ENCODE assay signal across 24 mouse cellular contexts in the genomic region with DNA sequence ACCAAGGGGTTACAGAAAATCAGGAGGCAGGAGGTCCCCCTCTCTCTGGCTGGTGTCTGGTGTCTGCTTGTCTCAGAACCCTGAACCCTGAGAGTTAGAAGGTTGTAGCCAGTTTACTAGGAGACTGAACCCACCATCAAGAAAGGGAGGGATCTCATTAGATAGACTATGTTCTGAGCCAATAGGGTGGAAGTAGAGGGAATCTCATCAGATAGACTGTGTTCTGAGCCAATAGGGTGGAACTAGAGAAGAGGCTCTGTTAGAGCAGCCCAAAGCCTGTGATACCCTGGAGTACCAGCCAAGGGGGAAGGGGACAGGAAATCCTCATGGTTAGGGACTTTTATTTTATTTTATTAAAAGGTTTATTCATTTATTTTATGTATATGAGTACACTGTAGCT. TPM values are rescaled to one million over a fixed set of nuclear protein-coding genes. Genes with fewer than 3 reads are reported as not detected.
DNase-seq lines count a peak whose midpoint lies in the region; ATAC-seq and TF ChIP-seq lines count a peak whose summit lies in the region.
"Had no signal": no experiment of that assay in that cellular context is flagged by ENCODE, and none has a peak within 500 bp of the region (broad histone marks: within the 10 kb centered on the region; RNA-seq: fewer than 3 reads in every experiment).

No protein-coding gene starts in this region.

- ATAC-seq in megakaryocyte-erythroid progenitor cell, adult 5-6 weeks (replicated peaks; ENCODE audit: low FRiP score, low TSS enrichment, poor library complexity, severe bottlenecking) = 0 out of 2 replicates have a peak, but pooled peaks have one; percentile 25
- no peak for ATAC-seq in intestine, embryonic 15.5 days
- ATAC-seq: activated CD4-positive, CD25-positive, alpha-beta regulatory T cell, adult 4 months; CD4-positive, CD25-positive, alpha-beta regulatory T cell, adult 4 months; Patski had no signal

- no peak overlapping the region for H3K9ac ChIP-seq in MEL (ENCODE audit: control insufficient read depth, low read depth, low read length, poor library complexity, severe bottlenecking)
- H3K9ac ChIP-seq in intestine, embryonic 15.5 days = no peak overlapping the region

- no peak overlapping the region for H3K4me3 ChIP-seq in gastrocnemius, adult 2 months
- no peak overlapping the region for H3K4me3 ChIP-seq in MEL (ENCODE audit: control insufficient read depth in 1 of 2, insufficient read depth in 1 of 2, low read depth in 2 of 2, low read length in 2 of 2)
- no peak overlapping the region for H3K4me3 ChIP-seq in intestine, embryonic 15.5 days (replicated peaks)

- H3K36me3 ChIP-seq in MEL (ENCODE audit: control insufficient read depth in 1 of 2, insufficient read depth in 2 of 2, low read length in 2 of 2) = no peaks in the 10 kb centered on the region
- H3K36me3 ChIP-seq in intestine, embryonic 15.5 days = no peaks in the 10 kb centered on the region
- H3K36me3 ChIP-seq: G1E had no signal

- no peak for TF ChIP-seq CTCF in gastrocnemius, adult 2 months (IDR thresholded peaks at IDR 0.05)
- TF ChIP-seq CTCF in MEL (IDR thresholded peaks at IDR 0.05 in 2 of 3, conservative IDR thresholded peaks at IDR 0.05 in 1 of 3; ENCODE audit: control insufficient read depth in 1 of 3, insufficient read depth in 1 of 3, low read depth in 2 of 3, low read length in 3 of 3, poor library complexity in 1 of 3, severe bottlenecking in 1 of 3) = no peak

- H3K79me2 ChIP-seq in MEL (ENCODE audit: control insufficient read depth, insufficient read depth, low read length, poor library complexity) = no peaks in the 10 kb centered on the region

- H3K4me1 ChIP-seq in MEL (ENCODE audit: control insufficient read depth in 1 of 2, insufficient read depth in 2 of 2, low read length in 2 of 2) = peaks cover 7 to 9% of the 10 kb centered on the region in 2 experiments; a peak in 3 of 4 replicates
- H3K4me1 ChIP-seq in intestine, embryonic 15.5 days (replicated peaks) = peaks cover 8% of the 10 kb centered on the region

- no peak overlapping the region for H3K27ac ChIP-seq in gastrocnemius, adult 2 months
- no peak overlapping the region for H3K27ac ChIP-seq in MEL (ENCODE audit: control insufficient read depth, low read depth, low read length)
- no peak overlapping the region for H3K27ac ChIP-seq in intestine, embryonic 15.5 days

- TF ChIP-seq RAD21 in MEL (IDR thresholded peaks at IDR 0.05; ENCODE audit: low read depth, low read length) = no peak

- H3K9me3 ChIP-seq in MEL (replicated peaks; ENCODE audit: insufficient read depth, low read length) = no peaks in the 10 kb centered on the region
- no peaks in the 10 kb centered on the region for H3K9me3 ChIP-seq in intestine, embryonic 15.5 days
- H3K9me3 ChIP-seq: G1E had no signal

- TF ChIP-seq EP300 in MEL (IDR thresholded peaks at IDR 0.05; ENCODE audit: low read depth in 1 of 2, low read length in 2 of 2) = no peak

- H3K4me2 ChIP-seq in intestine, embryonic 15.5 days (replicated peaks) = no peak overlapping the region

- no peaks in the 10 kb centered on the region; a peak in 1 of 4 replicates for H3K27me3 ChIP-seq in MEL (ENCODE audit: control insufficient read depth in 1 of 2, insufficient read depth in 2 of 2, low read length in 2 of 2)
- H3K27me3 ChIP-seq in intestine, embryonic 15.5 days (replicated peaks) = no peaks in the 10 kb centered on the region

- intact Hi-C loops in gastrocnemius, adult 2 months (cut with DNase I) = no loop called here

- no peak for TF ChIP-seq POLR2A in MEL (IDR thresholded peaks at IDR 0.05; ENCODE audit: control insufficient read depth in 1 of 2, insufficient read depth in 1 of 2, low read depth in 1 of 2, low read length in 2 of 2, poor library complexity in 1 of 2)

- peak; percentile 1 for DNase-seq in gastrocnemius, adult 2 months
- no peak for DNase-seq in gastrocnemius, adult 8-10 months (ENCODE audit: low spot score in 2 of 2)
- DNase-seq in MEL (ENCODE audit: low read depth, low spot score) (peak; percentile 72), R1 (ENCODE audit: low read depth, low spot score) (peak; percentile 32)
- no peak for DNase-seq in cerebellum, adult 18-20 months
- no peak for DNase-seq in cerebellum, postnatal 25 days
- DNase-seq: adrenal gland, adult 2 months; adrenal gland, adult 8-10 months; adrenal gland, postnatal 10 days; adrenal gland, postnatal 14 days; adrenal gland, postnatal 25 days; adrenal gland, postnatal 36 days; B cell, adult 2 months; cerebellum, adult 11 months; cerebellum, adult 11-12 months; cerebellum, adult 2 months; cerebellum, adult 8-10 months had no signal

TF ChIP-seq in MEL, 35 proteins besides CTCF, POLR2A, EP300 and RAD21:
- peak; percentile 88 for TF ChIP-seq GATA1 (IDR thresholded peaks at IDR 0.05; ENCODE audit: low read depth, low read length)
- no peak for TF ChIP-seq ELF1 (IDR thresholded peaks at IDR 0.05; ENCODE audit: low read depth, low read length)
- TF ChIP-seq JUND (IDR thresholded peaks at IDR 0.05; ENCODE audit: low read depth, low read length) = no peak

RNA-seq across cellular contexts. Expression of a gene that starts 17.6 kb away (rescaled TPM):
- total RNA-seq in gastrocnemius, adult 2 months (2021) = 10 to 100 TPM in 1 of 2 experiments, 1 to 10 TPM in 1; 9.7 to 20.6 TPM
- total RNA-seq in gastrocnemius, adult 8-10 months (2022) = 10 to 100 TPM in 3 of 4 experiments, 1 to 10 TPM in 1; 9.3 to 14.1 (median 11.8) TPM
- total RNA-seq in MEL (2012; rRNA removed) = 8.2 and 11.9 TPM in 2 replicates
- polyA plus RNA-seq in MEL (2012; ENCODE audit: insufficient read depth in 1 of 2, insufficient read length in 2 of 2, low read depth in 1 of 2, low replicate concordance in 2 of 2, missing spikeins in 1 of 2) = 10 to 100 TPM in 1 of 2 experiments, not detected in 1; 15.1 TPM
- 1.7 and 3.4 TPM in 2 replicates for total RNA-seq in megakaryocyte-erythroid progenitor cell, adult 5-6 weeks (2014; fragmentation: Nextera tagmentation)
- 1.1 TPM in 1 of 2 replicates, not detected in the other for total RNA-seq in megakaryocyte-erythroid progenitor cell, adult 5-6 weeks (2017)
- 51.6 and 56.3 TPM in 2 replicates for polyA plus RNA-seq in intestine, embryonic 15.5 days (2015; fragmentation: Nextera tagmentation; extraction: Ambion mirVana)

RNA-seq across cellular contexts. Expression of a gene that starts 36.0 kb away (rescaled TPM):
- 100 to 1,000 TPM in 1 of 2 experiments, 10 to 100 TPM in 1; 44.7 to 101 TPM for total RNA-seq in gastrocnemius, adult 2 months (2021)
- total RNA-seq in gastrocnemius, adult 8-10 months (2022) = 10 to 100 TPM; 50.0 to 62.3 (median 56.3) TPM
- total RNA-seq in MEL (2012; rRNA removed) = not detected in 2 replicates
- not detected for polyA plus RNA-seq in MEL (2012; ENCODE audit: insufficient read depth in 1 of 2, insufficient read length in 2 of 2, low read depth in 1 of 2, low replicate concordance in 2 of 2, missing spikeins in 1 of 2)
- not detected in 2 replicates for total RNA-seq in megakaryocyte-erythroid progenitor cell, adult 5-6 weeks (2014; fragmentation: Nextera tagmentation)
- total RNA-seq in megakaryocyte-erythroid progenitor cell, adult 5-6 weeks (2017) = not detected in 2 replicates
- 0.24 and 0.43 TPM in 2 replicates for polyA plus RNA-seq in intestine, embryonic 15.5 days (2015; fragmentation: Nextera tagmentation; extraction: Ambion mirVana)
- total RNA-seq: CH12.LX had no signal
- polyA plus RNA-seq: activated CD4-positive, CD25-positive, alpha-beta regulatory T cell, adult 4 months; G1E had no signal

RNA-seq across cellular contexts. Expression of a gene that starts 59.0 kb away (rescaled TPM):
- 100 to 1,000 TPM; 378 to 400 TPM for total RNA-seq in gastrocnemius, adult 2 months (2021)
- total RNA-seq in gastrocnemius, adult 8-10 months (2022) = 100 to 1,000 TPM; 405 to 451 (median 426) TPM
- 191 and 205 TPM in 2 replicates for total RNA-seq in MEL (2012; rRNA removed)
- 100 to 1,000 TPM; 109 to 233 TPM for polyA plus RNA-seq in MEL (2012; ENCODE audit: insufficient read depth in 1 of 2, insufficient read length in 2 of 2, low read depth in 1 of 2, low replicate concordance in 2 of 2, missing spikeins in 1 of 2)
- 102 and 143 TPM in 2 replicates for total RNA-seq in megakaryocyte-erythroid progenitor cell, adult 5-6 weeks (2014; fragmentation: Nextera tagmentation)
- total RNA-seq in megakaryocyte-erythroid progenitor cell, adult 5-6 weeks (2017) = 157 and 169 TPM in 2 replicates
- polyA plus RNA-seq in intestine, embryonic 15.5 days (2015; fragmentation: Nextera tagmentation; extraction: Ambion mirVana) = 404 and 407 TPM in 2 replicates

Comparison
In these comparisons a context has a peak if more than half of its experiments do, and no peak if none do; other contexts are left out.
1. DNase-seq: peak in gastrocnemius, adult 2 months (single experiment), MEL (single experiment) and R1 (single experiment); none in gastrocnemius, adult 8-10 months (0 of 2), cerebellum, adult 18-20 months (0 of 2) and cerebellum, postnatal 25 days (0 of 2).
2. RNA of a gene that starts 36.0 kb away (total RNA-seq): 44.7 to 101 TPM in gastrocnemius, adult 2 months and 50.0 to 62.3 TPM in gastrocnemius, adult 8-10 months; not detected in MEL and not detected in megakaryocyte-erythroid progenitor cell, adult 5-6 weeks; every median in the first group is over 10 times any median in the second.